Mouse (Mus musculus) stomach, postnatal 0 days (tissue): ENCODE results near the gene Dagla. TPM values are rescaled to one million over a fixed set of nuclear protein-coding genes. Genes with fewer than 3 reads are reported as not detected.

ENCODE experiments used
- ATAC-seq: fragments of 200-750 bp; cut with Nextera tagmentation; 2 replicates; pipeline ENCODE4 v1.8.0; 2017; ENCODE audit not compliant: low FRiP score, low TSS enrichment
- DNase-seq: peaks from one replicate; pipeline ENCODE4 v3.0.0-alpha.2; 2016; ENCODE audit warnings: low spot score
- H3K27ac ChIP-seq: fragments of 300-500 bp; sonication (generic); replicated peaks from 2 replicates; pipeline ENCODE4 v1.5.1; 2014; ENCODE audit warnings: mild to moderate bottlenecking, control low read depth
- H3K27me3 ChIP-seq: fragments of 300-500 bp; sonication (generic); 2 replicates; pipeline ENCODE4 v1.6.1; 2014; ENCODE audit warnings: low read length; ENCODE audit not compliant: control insufficient read depth, insufficient read depth
- H3K36me3 ChIP-seq: fragments of 300-500 bp; sonication (generic); 2 replicates; pipeline ENCODE4 v1.6.1; 2014; ENCODE audit warnings: low read length, mixed read lengths; ENCODE audit not compliant: control insufficient read depth, insufficient read depth
- H3K4me1 ChIP-seq: fragments of 300-500 bp; sonication (generic); replicated peaks from 2 replicates; pipeline ENCODE4 v1.6.1; 2014; ENCODE audit warnings: antibody characterized with exemption; ENCODE audit not compliant: control insufficient read depth, insufficient read depth
- H3K4me2 ChIP-seq: fragments of 300-500 bp; sonication (generic); replicated peaks from 2 replicates; pipeline ENCODE4 v1.6.1; 2014; ENCODE audit warnings: low read depth, mild to moderate bottlenecking, control low read depth, moderate library complexity
- H3K4me3 ChIP-seq: fragments of 300-500 bp; sonication (generic); 2 replicates; pipeline ENCODE4 v1.5.1; 2014; ENCODE audit warnings: low read depth, low read length, control low read depth
- H3K9ac ChIP-seq: fragments of 300-500 bp; sonication (generic); 2 replicates; pipeline ENCODE4 v1.6.1; 2014; ENCODE audit warnings: mild to moderate bottlenecking, low read length, control low read depth, mixed read lengths
- H3K9me3 ChIP-seq: fragments of 300-500 bp; sonication (generic); 2 replicates; pipeline ENCODE4 v1.6.1; 2016; ENCODE audit warnings: low read length; ENCODE audit not compliant: control insufficient read depth
- CTCF ChIP-seq: IDR thresholded peaks from 2 replicates; pipeline ENCODE4 v1.5.1; 2016; ENCODE audit warnings: antibody characterized with exemption, low read depth, mild to moderate bottlenecking, moderate library complexity
- EP300 ChIP-seq: optimal IDR thresholded peaks from 2 replicates; pipeline ENCODE3; 2016; ENCODE audit warnings: antibody characterized with exemption
- WGBS: fragments of 180-500 bp; shearing (Covaris S2); extraction: QIAGEN DNeasy Blood & Tissue Kit; methylation state at CpG from one replicate; pipeline ENCODE4 v1.1.7; 2014; 5-methylcytosine and 5-hydroxymethylcytosine counted together
- polyA plus RNA-seq: library from polyadenylated mRNA; unstranded; fragments of >200 nt; fragmentation: Nextera tagmentation; extraction: Ambion mirVana; gene quantifications from 2 replicates; pipeline ENCODE4 v1.2.1, GENCODE M21; 2015

The Dagla gene
- polyA plus RNA-seq, 1 experiment from 2014 or later: 1.3 TPM

GRCm38 (mm10) chr19:10219108-10219507 is 85.6 kb downstream of the Dagla start:
- Histone ChIP-seq H3K27ac (no peak overlapping the region), H3K9ac (no peak overlapping the region), H3K4me2 (no peak overlapping the region), H3K9me3 (no peaks in the 10 kb centered on the region), H3K27me3 (no peaks in the 10 kb centered on the region), H3K36me3 (no peaks in the 10 kb centered on the region), H3K4me3 (no peak overlapping the region), H3K4me1 (no peaks in the 10 kb centered on the region)
- WGBS: 35% methylated on average over 3 of the region's 3 CpGs
- ATAC-seq (peak; percentile 39; the same call in 1 of the 2 replicates), DNase-seq (peak; percentile 66)
- TF ChIP-seq EP300 (no peak), CTCF (peak; percentile 83)

GRCm38 (mm10) chr19:10216101-10216500 is 88.6 kb downstream of the Dagla start:
- Histone ChIP-seq H3K9ac (no peak overlapping the region), H3K4me3 (no peak overlapping the region), H3K9me3 (no peaks in the 10 kb centered on the region), H3K36me3 (0 out of 2 replicates have a peak, but pooled peaks cover 2% of the 10 kb centered on the region), H3K27ac (no peak overlapping the region), H3K4me1 (no peaks in the 10 kb centered on the region), H3K4me2 (no peak overlapping the region), H3K27me3 (no peaks in the 10 kb centered on the region)
- TF ChIP-seq CTCF (no peak), EP300 (no peak)
- ATAC-seq (no peak), DNase-seq (no peak)
- 77% methylated on average over 8 of the region's 8 CpGs for WGBS

DNA sequence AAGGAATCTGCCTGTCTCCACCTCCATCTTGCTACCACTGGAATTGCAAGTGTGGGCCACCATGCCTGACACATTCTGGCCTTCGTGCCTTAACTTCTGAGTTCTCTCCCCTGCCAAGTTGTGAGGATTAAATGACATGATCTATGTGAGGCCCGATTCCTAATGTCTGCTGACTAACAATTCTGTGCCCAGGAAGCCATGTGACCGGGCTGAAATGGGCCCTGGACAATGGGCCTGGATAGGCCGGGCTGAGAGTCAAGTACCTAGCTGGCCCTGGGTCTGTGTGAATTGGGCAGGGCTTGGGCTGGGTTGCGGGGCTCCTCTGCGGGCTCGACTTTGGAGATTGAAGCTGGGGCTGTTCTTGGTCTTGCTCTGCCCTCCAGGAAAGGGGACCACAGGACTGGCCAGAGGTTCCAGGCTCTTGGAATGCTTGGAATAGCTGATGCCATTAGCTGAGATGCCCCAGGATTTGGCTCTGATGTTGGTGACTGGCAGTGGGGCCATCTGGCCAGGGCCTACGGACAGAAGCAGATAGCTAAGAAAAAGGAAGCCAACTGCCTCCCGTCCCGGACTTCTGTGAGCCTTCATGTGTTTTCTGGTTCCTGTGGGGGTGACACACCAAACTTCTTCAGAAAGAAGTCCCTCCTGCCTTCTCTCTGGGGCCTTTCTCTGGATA is 90.7 kb downstream of the Dagla start:
- no peak overlapping the region for H3K4me2 ChIP-seq
- DNase-seq (no peak), ATAC-seq (no peak)
- no peak overlapping the region for H3K9ac ChIP-seq
- H3K4me1 ChIP-seq: no peaks in the 10 kb centered on the region
- peaks cover 6% of the 10 kb centered on the region; the same call in 1 of the 2 replicates for H3K36me3 ChIP-seq
- no peaks in the 10 kb centered on the region for H3K9me3 ChIP-seq
- TF ChIP-seq EP300 (no peak), CTCF (no peak)
- H3K4me3 ChIP-seq: no peak overlapping the region
- H3K27me3 ChIP-seq: no peaks in the 10 kb centered on the region
- no peak overlapping the region for H3K27ac ChIP-seq
- WGBS: 85% methylated on average over 10 of the region's 10 CpGs

- H3K4me2 ChIP-seq: no peak overlapping the region
- H3K9me3 ChIP-seq: no peaks in the 10 kb centered on the region
- H3K4me3 ChIP-seq: no peak overlapping the region
- 72% methylated on average over 4 of the region's 4 CpGs for WGBS
- DNase-seq (no peak), ATAC-seq (no peak)
- H3K9ac ChIP-seq: no peak overlapping the region
- no peak overlapping the region for H3K27ac ChIP-seq
- H3K4me1 ChIP-seq: no peaks in the 10 kb centered on the region
- TF ChIP-seq CTCF (no peak), EP300 (no peak)
- peaks cover 11% of the 10 kb centered on the region; the same call in 1 of the 2 replicates for H3K36me3 ChIP-seq
- H3K27me3 ChIP-seq: no peaks in the 10 kb centered on the region
These were observed 93.8 kb downstream of the Dagla start for GRCm38 (mm10) chr19:10210885-10211284.

- Histone ChIP-seq H3K4me1 (no peaks in the 10 kb centered on the region), H3K4me3 (no peak overlapping the region), H3K9me3 (no peaks in the 10 kb centered on the region), H3K9ac (no peak overlapping the region), H3K27me3 (no peaks in the 10 kb centered on the region), H3K4me2 (no peak overlapping the region), H3K27ac (no peak overlapping the region), H3K36me3 (peaks cover 11% of the 10 kb centered on the region; the same call in 1 of the 2 replicates)
- DNase-seq: no peak
- no peak for ATAC-seq
- WGBS: 68% methylated on average over 3 of the region's 3 CpGs
- TF ChIP-seq CTCF (no peak), EP300 (no peak)
These were observed 95.8 kb downstream of the Dagla start for GRCm38 (mm10) chr19:10208851-10209250.

DNA sequence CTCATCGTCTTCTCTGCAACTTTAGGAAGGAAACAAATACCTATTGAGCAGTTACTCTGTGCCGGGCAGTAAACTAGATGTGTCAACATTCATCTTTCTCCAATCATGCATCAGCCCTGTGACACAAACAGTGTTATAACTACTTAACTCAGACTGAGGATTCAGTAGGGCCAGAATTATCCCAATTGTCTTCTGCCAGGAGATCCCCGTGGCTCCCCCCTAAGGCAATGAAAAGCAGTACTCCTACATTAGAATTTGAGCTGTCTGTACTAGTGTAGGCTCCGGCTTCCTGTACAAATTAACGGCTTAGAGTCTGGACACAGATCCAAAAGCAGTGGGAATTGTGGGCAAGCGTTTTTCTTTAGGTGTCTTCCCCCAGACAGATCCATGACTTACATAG is 99.6 kb downstream of the Dagla start:
- Histone ChIP-seq H3K36me3 (peaks cover 8% of the 10 kb centered on the region), H3K27me3 (no peaks in the 10 kb centered on the region), H3K4me3 (peak overlapping the region; percentile 84; the same call in 1 of the 2 replicates), H3K9ac (no peak overlapping the region), H3K27ac (0 out of 2 replicates have a peak overlapping the region, but pooled peaks have one; percentile 3), H3K4me2 (peak overlapping the region; percentile 87), H3K9me3 (no peaks in the 10 kb centered on the region), H3K4me1 (no peaks in the 10 kb centered on the region)
- WGBS: 61% methylated on average over 6 of the region's 6 CpGs
- no peak for ATAC-seq
- TF ChIP-seq CTCF (no peak; the same call in 1 of the 2 replicates), EP300 (no peak)
- DNase-seq: no peak
